Mouse (Mus musculus) liver, embryonic 14.5 days (tissue): ENCODE measurements around the gene Adam22.

ENCODE experiments used
- CTCF ChIP-seq: IDR thresholded peaks from 2 replicates; pipeline ENCODE4 v1.5.1; 2016; ENCODE audit warnings: antibody characterized with exemption, low read depth, control low read depth
- EP300 ChIP-seq: IDR thresholded peaks from 2 replicates; pipeline ENCODE4 v1.6.1; 2016; ENCODE audit warnings: antibody characterized with exemption, low read depth

GRCm38 (mm10) chr5:8368328-8368692, 350 bp upstream of the Adam22 start:
- no peak for TF ChIP-seq CTCF
- no peak for TF ChIP-seq EP300
